Mouse (Mus musculus) NIH3T3 (cell line): ENCODE measurements at regions not wholly inside any gene's neighbourhood (a gene's known extent, or its start where the extent isn't known, plus 50 kb on each side); places are given as distances from the start of the nearest gene placed in this dataset.
A peak's percentile ranks its signal among the peaks of the same experiment; 100 is the strongest.

Source experiments
- DNase-seq: peaks from one replicate; pipeline ENCODE4 v3.0.0-alpha.2; 2012; ENCODE audit warnings: low read depth

DNA sequence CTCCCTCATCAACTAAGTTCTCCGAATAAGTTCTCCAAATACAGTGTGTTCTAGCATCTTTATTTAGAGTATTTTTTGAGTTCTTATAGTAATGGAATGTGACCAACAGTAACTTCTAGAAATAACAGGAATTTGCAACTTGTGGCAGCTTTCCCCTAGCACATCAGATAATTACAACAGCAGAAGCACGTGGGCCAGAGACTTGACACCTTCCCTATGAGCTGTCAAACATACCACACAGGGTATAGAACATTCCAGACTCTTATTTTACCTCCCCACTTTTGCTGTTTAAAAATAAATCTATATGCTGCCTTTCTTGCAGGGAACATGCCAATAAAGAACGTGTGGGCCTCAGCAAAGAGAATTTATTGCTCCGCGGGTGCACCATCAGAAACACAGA, 77.4 kb upstream of the Commd8 start:
- DNase-seq = no peak

DNA sequence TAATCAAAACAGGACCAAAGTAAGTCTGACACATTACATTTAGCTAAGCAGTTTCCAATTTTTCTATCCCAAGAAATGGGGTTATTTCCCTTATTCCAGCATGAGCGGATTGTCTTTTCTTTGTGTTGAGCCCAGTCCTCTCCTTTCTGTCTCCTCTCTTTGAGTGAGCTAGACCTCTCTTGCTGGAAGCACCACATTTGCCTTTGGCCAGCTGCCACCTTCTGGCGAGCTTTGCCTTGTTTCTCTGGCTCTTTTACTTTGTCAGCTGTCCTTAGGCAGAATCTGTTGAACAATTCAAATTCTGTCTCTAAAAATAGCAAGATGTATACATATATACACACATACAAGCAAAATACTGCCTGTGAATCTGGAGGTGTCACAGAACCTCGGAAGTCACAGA, 76.1 kb upstream of the Commd8 start:
- DNase-seq = peak; percentile 59

DNA sequence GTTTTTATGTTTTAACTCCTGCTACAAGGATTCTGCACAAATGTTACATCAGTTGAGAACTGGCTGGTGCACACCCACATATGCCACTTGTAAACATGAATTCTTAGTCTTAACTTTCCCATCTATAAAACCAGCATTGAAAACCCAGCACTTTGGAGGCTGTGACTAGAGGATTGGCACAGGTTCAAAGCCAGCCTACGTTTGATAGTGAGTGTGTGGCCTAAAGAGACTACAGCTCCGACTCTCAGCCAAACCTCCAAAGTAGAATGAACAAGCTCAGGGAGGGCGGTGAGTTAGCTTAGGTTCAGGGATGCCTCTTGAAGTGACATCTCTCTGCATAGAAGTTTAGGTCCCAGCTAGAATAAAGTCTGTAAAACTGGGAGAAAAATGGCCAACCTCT, 75.0 kb upstream of the Commd8 start:
- no peak for DNase-seq

DNA sequence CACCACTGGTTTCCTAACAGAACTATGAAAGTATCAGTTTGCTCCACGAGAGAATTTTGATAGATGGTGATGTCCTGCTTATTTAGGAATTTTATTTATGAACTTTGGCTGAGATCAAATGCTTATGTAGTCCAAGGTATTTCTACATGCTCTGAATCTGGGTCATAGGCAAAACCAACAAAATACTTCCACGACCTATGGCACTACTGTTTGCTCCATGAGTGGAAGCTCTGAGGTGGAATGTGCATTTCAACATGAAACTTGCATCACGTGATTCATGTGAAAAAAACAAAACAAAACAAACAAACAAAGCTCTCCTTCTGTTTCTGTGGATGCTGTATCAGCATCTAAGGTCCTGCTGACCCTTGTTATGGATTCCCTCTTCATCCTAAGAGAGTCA, 73.5 kb upstream of the Commd8 start:
- DNase-seq = no peak

DNA sequence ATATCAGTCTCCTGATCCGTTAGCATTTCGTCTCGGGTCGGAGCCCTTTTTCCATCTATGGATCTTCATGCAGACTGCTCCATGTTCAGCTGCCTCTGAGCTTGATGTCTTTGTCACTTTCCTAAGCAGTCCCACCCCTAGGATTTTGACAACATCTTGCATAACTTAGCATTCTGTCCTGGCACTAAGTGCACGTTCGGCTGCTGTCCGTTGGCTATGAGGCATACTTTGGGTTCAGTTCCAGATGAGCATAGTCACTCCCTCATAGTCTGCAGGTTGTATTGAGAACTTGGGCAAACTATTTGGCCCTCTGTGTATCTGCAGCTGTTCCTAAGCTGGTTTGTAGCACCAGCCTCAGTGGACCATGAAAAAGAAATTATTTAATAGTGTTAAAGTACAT, 72.3 kb upstream of the Commd8 start:
- DNase-seq = no peak

DNA sequence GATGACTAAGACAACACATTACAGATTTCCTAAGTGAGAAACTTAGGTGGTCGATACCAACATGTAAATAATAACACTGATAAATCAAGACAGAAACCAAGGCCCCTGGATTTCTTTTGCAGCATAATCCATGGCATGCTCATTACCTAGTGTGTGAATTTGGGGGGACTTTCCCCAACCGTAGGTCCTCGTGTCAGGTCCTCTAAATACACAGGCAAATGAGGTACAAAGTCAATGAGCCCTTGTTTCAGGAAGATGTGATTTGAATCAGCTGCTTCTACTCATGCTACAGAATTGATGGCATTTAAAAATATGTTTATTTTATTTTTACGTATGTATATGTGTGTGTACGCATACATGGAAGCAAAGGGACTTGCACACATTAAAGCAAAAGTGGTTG, 59.0 kb upstream of the Commd8 start:
- DNase-seq = no peak

DNA sequence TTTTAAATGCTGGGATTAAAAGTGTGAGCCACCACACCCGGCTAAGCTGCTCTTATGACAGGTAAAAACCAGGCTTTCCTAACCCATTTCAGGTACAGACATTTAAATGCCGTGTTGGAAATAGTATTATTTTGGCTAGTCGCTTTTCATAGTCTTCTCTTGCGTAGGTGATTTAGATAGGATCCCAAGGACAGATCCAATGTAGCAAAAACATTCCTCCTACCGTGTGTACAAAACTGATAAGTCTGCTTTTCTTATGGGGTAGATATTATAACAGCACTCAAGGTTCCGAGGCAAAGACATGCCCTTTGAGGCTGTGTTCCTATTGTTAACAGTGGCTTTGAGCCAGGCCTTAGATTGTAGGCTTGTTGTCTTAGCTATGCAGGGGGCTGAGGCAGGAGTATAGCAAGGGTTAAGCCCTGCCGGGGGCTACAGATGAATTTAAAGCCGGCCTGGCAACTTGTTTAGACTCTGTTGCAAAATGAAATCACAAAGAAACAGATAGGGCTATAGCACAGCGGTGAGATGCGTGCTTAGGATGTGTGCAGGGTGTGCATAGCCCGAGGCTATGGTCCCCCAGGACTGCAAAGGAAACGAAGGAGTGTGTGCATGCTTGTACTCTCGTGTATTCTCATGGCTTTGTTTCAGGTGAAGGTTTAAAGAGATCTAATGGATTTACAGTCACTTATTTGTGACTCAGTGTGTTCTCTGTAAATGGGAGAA, 57.7 kb upstream of the Commd8 start:
- DNase-seq = no peak

DNA sequence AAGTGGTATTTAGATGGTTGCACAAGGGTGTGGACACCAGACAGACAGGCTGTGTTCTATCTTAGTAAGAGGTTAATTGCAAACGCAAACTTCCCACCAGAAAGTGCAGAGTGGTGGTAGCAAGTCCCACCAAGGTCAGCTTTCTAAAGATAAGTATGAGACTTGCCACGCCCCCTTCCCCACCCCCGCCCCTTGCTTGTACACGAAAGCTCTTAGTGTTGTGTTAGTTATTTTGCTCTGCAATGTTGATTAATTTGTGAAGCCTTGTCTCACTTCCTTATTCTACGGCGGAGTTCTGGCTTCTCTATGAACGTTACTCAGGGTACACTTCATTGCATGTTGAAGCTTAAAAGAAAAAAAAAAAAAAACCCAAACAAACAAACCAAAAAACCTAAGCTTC, 57.1 kb upstream of the Commd8 start:
- DNase-seq = no peak

DNA sequence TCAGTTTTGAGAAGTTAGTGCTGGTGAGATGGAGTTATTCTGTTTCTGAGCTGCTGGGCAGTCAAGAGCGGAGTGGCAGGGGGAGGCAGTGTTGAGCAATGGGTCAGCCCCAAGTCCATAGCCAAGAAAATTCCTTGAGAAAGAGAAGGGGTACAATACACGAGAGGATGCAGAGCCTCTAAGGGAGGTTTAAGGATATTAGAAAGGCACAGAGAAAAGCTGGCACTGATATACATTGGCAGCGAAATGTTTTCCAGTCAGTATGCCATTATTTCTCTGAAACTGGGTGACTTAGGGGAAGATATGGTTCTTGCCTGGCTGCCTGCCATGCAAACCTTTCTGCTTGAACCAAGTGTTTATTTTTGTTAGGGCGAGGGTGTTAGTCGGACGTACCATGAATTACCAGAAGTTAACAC, 56.6 kb upstream of the Commd8 start:
- DNase-seq = peak; percentile 42

DNA sequence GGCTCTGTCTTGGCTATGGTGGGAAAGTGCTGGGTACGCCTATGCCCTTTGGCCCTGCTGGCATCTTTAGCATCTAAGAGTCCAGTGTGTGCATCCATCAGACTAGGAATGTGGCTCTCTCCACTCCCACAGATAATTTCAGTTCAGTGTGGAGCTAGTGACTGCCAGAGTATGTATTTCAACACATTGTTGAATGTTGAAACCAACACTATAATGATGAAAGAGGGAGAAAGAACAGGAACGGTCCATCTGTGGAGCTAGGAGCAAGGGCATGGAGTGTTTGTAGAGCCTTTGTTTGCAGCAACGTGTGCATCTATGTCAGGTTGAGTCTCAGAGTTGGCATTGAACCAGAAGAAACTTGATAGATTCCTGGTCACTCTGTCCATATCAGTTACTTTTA, 54.9 kb upstream of the Commd8 start:
- DNase-seq = peak; percentile 22

DNA sequence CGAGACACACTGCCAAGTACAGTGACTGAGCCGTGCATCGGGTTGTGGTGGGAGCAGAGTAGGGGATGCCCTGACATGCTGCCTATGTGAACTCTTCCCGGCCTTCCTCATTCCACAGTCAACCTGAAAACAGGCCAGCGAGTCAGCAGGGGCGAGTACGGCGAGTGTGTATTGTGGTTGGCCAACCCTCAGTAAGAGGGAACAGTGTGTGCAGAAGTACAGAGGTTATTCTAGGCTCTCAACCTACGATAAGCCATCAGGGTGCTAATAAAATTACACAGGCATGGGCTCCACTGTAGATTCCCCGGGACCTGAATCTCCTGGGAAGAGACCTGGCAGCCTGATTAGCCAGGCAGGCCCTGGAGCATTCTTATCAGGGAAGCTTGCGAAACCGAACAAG, 51.7 kb upstream of the Commd8 start:
- DNase-seq = no peak

DNA sequence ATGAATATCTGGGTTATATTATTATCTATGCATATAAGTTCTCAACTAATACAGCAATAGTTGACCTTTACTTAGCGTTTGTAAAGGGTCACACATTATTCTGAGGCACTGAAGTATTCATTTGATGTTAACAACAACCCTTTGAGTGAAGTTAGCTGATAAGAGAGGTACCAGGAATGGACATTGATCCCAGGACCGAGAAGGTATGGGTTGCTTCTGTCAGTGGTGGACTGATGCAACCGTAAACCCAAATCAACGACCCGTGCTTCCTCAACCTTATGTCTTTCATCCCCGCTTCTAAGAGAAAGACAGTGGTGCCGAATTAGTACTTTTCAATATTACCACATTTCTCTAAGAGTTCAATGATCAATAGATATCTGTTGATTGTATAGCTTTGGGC, 51.3 kb upstream of the Commd8 start:
- DNase-seq = no peak
